Mouse (Mus musculus): Measurements from ENCODE around the gene Klk1b5.
A peak's percentile ranks its signal among the peaks of the same experiment; 100 is the strongest.
"Not testable (repeated sequence)": the region's sequence is repeated elsewhere in the genome, so short reads cannot be mapped to it uniquely, and the experiment has no call there.

The Klk1b5 gene

DNA sequence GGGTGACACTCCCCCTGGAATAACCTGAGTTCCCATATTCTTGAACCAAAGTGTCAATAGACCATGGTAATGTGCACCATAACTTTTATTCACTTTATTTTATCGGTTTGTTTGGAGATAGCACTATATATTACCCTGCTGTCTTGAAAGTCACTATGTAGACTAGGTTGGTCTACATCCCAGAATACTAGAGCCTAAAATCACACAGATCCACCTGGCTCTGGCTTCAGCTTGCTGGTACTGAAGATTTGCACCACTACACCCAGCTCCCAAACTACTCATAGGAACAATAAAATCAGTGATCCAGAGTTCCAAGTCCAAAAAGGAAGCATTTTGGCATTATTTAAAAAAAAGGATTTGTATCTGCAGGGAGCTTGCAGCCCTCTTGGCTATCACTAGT, at the start of gene Klk1b5:
TSS of gene Klk1b5 (plus strand) at position 301 of the 400 bp plus-strand sequence.
- DNase-seq: no peak

GRCm38 (mm10) chr7:44179299-44180045, 36.3 kb upstream of the Klk1b5 start:
- DNase-seq: peak; percentile 47

GRCm38 (mm10) chr7:44186516-44186915, 29.2 kb upstream of the Klk1b5 start:
- peak; percentile 35 for DNase-seq

DNA sequence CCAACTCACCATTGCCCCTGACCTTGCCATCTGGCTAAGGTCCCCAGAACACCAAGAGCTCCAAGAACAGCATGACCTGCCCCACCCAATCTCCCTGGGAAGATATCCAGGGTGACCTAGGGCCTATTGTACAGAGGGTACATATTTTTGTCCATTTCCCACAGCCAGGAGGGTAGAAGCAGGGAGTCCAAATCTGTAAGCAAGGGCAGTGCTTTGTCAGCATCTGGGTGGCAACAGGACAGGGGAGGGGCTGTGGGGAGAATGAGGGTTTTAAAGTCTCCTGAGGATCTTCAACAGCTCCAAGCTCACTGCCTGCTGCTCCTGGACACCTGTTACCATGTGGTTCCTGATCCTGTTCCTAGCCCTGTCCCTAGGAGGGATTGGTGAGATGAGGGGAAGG, 27.8 kb upstream of the Klk1b5 start, which contains the start of gene Klk1b24:
TSS of gene Klk1b24 (plus strand) at position 301 of the 400 bp plus-strand sequence.
- not testable (repeated sequence) for DNase-seq

DNA sequence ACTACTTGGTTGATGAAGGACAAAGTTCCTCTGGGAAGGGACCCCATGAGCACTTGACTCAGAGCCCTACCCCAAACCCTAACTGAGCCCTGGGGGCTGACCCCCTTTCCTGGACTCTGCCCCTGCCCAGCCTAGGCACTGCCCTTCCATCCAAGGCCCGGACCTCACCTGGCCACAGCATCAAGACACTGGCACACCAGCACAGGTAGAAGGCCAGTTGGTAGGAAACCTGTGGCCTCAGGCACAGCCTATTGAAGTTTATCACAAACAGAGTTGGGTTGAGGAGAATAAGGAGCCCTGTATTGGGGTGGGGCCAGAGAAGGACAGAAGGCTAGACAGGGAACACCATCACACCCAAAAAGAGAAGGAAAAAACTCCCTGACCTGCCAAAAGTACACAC, 22.3 kb upstream of the Klk1b5 start:
- DNase-seq: not testable (repeated sequence)

DNA sequence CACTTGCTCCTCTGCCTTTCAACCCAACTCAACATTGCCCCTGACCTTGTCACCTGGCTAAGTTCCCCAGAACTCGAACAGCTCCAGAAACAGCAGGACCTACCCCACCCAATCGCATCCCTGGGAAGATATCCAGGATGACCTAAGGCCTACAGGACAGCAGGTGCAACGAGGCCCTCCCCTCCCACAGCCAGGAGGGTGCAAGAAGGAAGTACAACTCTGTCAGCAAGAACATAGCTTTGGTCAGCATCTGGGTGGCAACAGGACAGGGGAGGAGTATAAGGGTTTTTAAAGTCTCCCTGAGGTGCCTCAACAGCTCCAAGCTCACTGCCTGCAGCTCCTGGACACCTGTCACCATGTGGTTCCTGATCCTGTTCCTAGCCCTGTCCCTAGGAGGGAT, 17.9 kb upstream of the Klk1b5 start, which contains the start of gene Klk1b3:
TSS of gene Klk1b3 (plus strand) at position 301 of the 400 bp plus-strand sequence.
- DNase-seq: no peak

- not testable (repeated sequence) for DNase-seq
Observed at GRCm38 (mm10) chr7:44207135-44207534, 8.6 kb upstream of the Klk1b5 start, which contains the start of gene Klk1b4. Gene Klk1b4 (plus strand): TSS chr7:44207435.

GRCm38 (mm10) chr7:44208307-44208706, 7.4 kb upstream of the Klk1b5 start:
- DNase-seq: no peak

GRCm38 (mm10) chr7:44221601-44222000, 5.9 kb downstream of the Klk1b5 start:
- not testable (repeated sequence) for DNase-seq

- not testable (repeated sequence) for DNase-seq
Observed at GRCm38 (mm10) chr7:44222335-44222734, 6.6 kb downstream of the Klk1b5 start.

GRCm38 (mm10) chr7:44225076-44225475, 9.3 kb downstream of the Klk1b5 start, which contains the start of gene Klk1:
Gene Klk1 (plus strand): TSS chr7:44225360.
- peak; percentile 78 for DNase-seq

DNA sequence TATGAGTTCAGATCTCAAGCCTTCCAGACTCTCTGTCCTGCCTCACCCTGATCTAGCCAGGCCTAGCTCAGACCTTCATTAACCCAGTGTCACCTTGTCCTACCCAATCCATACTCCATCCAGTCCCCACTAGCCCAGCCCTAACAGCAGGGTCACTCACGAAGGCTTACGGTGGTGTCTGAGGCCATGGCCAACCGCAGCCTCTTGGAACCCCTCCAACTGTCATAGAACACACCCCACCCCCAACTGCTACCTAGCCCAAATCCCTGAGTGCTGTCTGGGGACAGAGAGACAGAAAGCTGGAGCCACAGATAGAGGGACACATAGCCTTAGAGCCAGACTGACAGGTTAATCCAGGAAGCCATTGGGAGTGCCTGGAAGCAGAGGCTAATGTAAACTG, 20.2 kb downstream of the Klk1b5 start, which contains the start of gene Gm36864:
TSS of gene Gm36864 (plus strand) at position 269 of the 400 bp plus-strand sequence.
- no peak for DNase-seq

DNA sequence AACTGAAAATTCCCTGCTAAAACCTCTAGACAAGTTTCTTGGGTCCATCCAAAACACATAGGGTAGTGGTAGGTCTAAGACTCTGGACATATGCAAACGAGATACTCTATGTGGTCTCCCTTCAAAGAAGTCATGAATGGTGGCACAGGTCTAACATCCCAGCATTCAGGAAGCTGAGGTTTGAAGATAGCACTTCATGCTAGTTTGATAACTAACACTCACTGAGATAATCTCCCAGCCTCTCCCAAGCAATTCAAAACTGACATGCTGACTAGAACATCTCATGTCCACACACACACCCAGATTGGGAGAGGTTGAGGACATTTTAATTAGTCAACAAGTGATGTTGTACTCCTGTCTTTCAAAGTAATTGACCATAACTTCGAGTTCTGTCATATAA, 24.2 kb downstream of the Klk1b5 start:
- no peak for DNase-seq

DNA sequence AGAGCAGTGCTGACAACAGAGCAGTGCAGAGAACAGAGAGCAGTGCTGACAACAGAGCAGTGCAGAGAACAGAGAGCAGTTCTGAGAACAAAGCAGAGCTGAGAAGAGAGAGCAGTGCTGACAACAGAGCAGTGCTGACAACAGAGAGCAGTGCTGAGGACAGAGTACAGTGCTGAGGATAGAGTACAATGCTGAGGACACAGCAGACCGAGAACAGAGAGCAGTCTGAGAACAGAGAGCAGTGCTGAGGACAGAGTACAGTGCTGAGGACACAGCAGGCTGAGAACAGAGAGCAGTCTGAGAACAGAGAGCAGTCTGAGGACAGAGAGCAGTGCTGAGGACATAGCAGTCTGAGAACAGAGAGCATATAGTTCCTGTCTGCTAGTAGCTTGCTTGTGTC, 25.0 kb downstream of the Klk1b5 start:
- DNase-seq: no peak

DNA sequence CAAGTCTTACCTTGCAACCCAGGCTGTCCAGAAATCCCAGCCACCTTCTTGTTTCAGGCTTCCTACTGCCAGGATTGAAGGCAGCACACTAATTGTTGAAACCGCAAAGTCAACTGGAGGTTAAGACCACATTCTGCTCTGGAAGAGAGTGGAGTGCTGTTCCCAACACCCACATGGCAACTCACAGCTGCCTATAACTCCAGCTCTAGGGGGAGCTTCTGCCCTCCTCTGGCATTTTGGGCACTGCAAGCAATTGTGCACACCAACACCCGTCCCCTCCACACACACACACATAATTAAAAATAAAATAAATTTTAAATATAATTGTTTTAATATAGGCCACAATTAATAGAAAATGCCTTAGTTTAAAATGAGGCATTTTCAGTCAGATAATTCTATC, 25.4 kb downstream of the Klk1b5 start:
- DNase-seq: peak; percentile 28

DNA sequence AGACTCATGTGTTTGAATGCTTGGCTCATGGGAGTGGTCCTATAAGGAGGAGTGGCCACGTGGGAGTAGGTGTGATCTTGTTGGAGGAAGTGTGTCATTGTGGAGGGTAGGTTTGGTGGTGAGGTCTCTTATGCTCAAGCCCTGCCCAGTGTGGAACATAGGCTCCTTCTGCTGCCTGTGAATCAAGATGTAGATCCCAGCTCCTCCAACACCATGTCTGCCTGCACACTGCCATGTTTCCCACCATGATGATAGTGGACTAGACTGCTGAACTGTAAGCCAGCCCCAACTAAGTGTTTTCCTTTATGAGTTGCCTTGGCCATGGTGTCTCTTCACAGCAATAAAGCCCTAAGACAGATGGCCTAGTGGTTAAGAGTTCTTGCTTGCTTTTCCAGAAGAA, 28.3 kb downstream of the Klk1b5 start:
- no peak for DNase-seq

- DNase-seq: peak; percentile 88
Observed at GRCm38 (mm10) chr7:44246055-44246983, 30.6 kb downstream of the Klk1b5 start, which contains the start of the genes 1700028J19Rik and 2410002F23Rik. Gene 1700028J19Rik (minus strand): TSS chr7:44246695. Gene 2410002F23Rik (plus strand): TSS chr7:44246722.

GRCm38 (mm10) chr7:44246984-44247470, 31.3 kb downstream of the Klk1b5 start:
- peak; percentile 50 for DNase-seq

DNA sequence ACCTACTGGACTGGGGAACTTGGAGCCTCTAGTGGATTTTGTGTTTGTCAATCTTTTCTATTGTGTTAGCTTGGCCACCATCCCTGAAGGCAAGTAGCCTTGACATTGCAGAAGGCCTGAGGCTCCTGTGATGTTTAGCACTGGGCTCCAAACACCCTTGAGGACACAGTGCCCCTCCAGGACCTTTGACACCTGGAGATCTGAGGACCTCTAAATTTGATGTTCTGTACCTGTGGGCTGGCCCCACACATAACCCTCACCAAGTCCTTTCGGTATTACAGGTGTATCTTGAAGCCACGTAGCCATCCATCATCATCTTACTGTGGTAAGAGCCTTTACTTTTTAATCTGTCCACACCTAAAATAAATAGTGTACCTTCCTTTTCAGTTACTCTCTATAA, 32.2 kb downstream of the Klk1b5 start:
- DNase-seq: no peak

DNA sequence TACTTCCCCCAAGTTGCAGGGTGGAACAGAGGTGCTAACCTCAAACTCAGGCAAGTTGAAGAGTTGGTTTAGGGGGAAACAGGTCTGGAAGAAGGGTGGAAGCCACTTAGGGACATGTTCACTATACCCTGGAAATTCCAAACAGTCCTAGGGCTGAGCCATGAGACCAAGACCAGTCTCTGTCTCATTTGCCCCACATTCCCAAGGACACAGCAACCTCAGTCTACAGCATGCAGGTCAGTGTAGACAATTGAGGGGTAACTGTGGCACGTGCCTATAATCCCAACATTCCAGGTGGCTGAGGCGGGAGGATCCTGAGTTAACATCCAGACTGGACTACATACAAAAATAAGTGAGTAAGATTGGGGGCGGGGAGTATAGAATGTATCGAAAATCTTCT, 33.5 kb downstream of the Klk1b5 start:
- DNase-seq: no peak

DNA sequence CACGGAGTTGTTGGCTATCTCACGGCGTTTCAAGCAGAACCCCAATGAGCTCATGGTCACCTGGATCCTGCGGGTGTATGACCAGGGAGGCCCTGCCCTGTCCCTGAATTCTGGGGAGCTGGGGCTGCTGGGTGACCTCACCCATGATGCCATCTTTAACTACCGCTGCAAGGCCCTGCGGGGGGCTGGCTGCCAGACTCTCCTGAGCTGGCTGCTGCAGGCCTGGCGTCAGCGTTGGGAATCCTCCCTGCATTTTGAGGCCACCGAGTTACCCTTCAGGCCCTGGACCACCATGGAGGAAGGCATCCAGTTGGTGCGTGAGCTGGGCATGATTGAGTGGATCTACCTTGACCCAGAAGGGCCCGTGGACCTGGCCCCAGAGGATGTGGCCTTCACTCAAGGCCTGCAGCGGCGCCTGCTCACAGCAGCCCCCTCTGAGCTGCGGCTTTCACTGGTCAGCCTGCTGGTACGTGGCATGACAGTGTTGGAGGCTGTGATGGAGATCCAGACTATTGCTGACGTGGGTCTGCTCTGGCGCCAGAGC, 35.1 kb downstream of the Klk1b5 start:
- not testable (repeated sequence) for DNase-seq

DNA sequence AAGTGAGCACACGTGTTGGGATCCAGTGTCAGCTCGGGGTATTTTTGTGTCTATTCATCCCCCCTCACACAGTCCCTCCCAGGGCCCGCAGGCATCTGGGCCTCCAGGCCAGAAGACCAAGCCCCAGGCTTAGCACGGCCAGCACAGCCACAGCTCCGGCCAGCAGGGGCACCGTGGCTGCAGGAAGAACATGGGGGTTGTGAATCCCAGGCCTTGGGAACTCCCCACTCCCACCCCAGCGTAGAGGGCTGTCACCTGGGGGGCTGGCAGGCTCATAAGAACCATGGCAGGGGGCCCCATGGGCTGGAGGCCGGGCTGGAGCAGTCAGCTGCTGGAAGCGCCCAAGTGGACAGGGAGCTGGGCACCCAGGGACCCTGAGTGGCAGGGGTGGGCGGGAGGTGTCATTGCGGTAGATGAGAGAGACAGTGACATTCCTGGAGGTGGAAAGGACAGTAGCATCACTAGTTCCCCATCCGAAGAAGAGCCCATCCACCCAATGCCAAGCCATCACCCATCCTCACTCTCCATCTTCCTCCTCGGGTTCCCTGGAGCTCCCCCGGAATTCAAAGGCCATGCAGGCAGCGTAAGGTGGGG, 37.4 kb downstream of the Klk1b5 start:
- DNase-seq: no peak

Data from kidney, adult 11 months (tissue).